In genomic region chrX:112601306-112602120, GRCm38 (mm10) we compare ENCODE assay signal across 9 mouse cellular contexts. TPM values are rescaled to one million over a fixed set of nuclear protein-coding genes. Genes with fewer than 3 reads are reported as not detected.
DNase-seq lines count a peak whose midpoint lies in the region; ATAC-seq lines count a peak whose summit lies in the region.
"Had no signal": no experiment of that assay in that cellular context is flagged by ENCODE, and none has a peak within 500 bp of the region (broad histone marks: within the 10 kb centered on the region; RNA-seq: fewer than 3 reads in every experiment).

No protein-coding gene starts in this region.

- H3K4me1 ChIP-seq in forebrain, embryonic 10.5 days: no peaks in the 10 kb centered on the region
- H3K4me1 ChIP-seq in hindbrain, embryonic 15.5 days (replicated peaks): no peaks in the 10 kb centered on the region

- H3K9me3 ChIP-seq in forebrain, embryonic 10.5 days: no peaks in the 10 kb centered on the region; the same call in 1 of the 2 replicates
- no peaks in the 10 kb centered on the region for H3K9me3 ChIP-seq in hindbrain, embryonic 15.5 days

- H3K36me3 ChIP-seq in forebrain, embryonic 10.5 days (replicated peaks): no peaks in the 10 kb centered on the region
- no peaks in the 10 kb centered on the region for H3K36me3 ChIP-seq in hindbrain, embryonic 15.5 days

- WGBS in forebrain, embryonic 10.5 days: 11% methylated on average over 54 of the region's 81 CpGs
- WGBS in hindbrain, embryonic 15.5 days: 23% methylated on average over 67 of the region's 81 CpGs

- peak; percentile 26 for DNase-seq in urinary bladder, adult 2 months (ENCODE audit: low spot score)
- DNase-seq in urinary bladder, postnatal 10 days (ENCODE audit: low spot score): no peak
- DNase-seq in forebrain, embryonic 10.5 days (ENCODE audit: extremely low spot score, low spot score): peak; percentile 21
- peak; percentile 6 to 14 for DNase-seq in left cerebral cortex, adult 8-10 months (ENCODE audit: low spot score in 2 of 2)
- peak; percentile 6 for DNase-seq in lung, postnatal 25 days (ENCODE audit: low spot score)
- DNase-seq in right cerebral cortex, postnatal 25 days: peak; percentile 52
- DNase-seq in gastrocnemius, adult 8-10 months (ENCODE audit: low spot score in 2 of 2): no peak

- H3K27ac ChIP-seq in forebrain, embryonic 10.5 days: peak overlapping the region; percentile 89
- peak overlapping the region; percentile 89 for H3K27ac ChIP-seq in hindbrain, embryonic 15.5 days (replicated peaks)

- H3K4me3 ChIP-seq in forebrain, embryonic 10.5 days: peak overlapping the region; percentile 69
- H3K4me3 ChIP-seq in hindbrain, embryonic 15.5 days: peak overlapping the region; percentile 55
- H3K4me3 ChIP-seq: myocyte had no signal

- no peaks in the 10 kb centered on the region for H3K27me3 ChIP-seq in forebrain, embryonic 10.5 days (ENCODE audit: poor library complexity, severe bottlenecking)
- H3K27me3 ChIP-seq in hindbrain, embryonic 15.5 days: no peaks in the 10 kb centered on the region

- peak; percentile 60 for ATAC-seq in hindbrain, embryonic 15.5 days (ENCODE audit: low FRiP score, low read depth)

- peak overlapping the region; percentile 49 for H3K4me2 ChIP-seq in hindbrain, embryonic 15.5 days

- H3K9ac ChIP-seq in hindbrain, embryonic 15.5 days: peak overlapping the region; percentile 69

RNA-seq across cellular contexts. Expression of gene Zfp711, which starts 1.2 kb away (rescaled TPM):
- polyA plus RNA-seq in urinary bladder, adult 2 months (2012; rRNA removed): 1.2 and 1.3 TPM in 2 replicates
- 15.5 and 16.7 TPM in 2 replicates for polyA plus RNA-seq in forebrain, embryonic 10.5 days (2016; fragmentation: Nextera tagmentation; extraction: Ambion mirVana)
- polyA plus RNA-seq in hindbrain, embryonic 15.5 days (2015; fragmentation: Nextera tagmentation; extraction: Ambion mirVana): 32.6 and 32.9 TPM in 2 replicates
- total RNA-seq in left cerebral cortex, adult 8-10 months (2022): 10 to 100 TPM in 2 of 4 experiments, 1 to 10 TPM in 2; 8.4 to 10.5 (median 9.8) TPM
- under 1 TPM in 2 of 4 experiments, not detected in 2; 0.12 to 0.16 TPM for total RNA-seq in gastrocnemius, adult 8-10 months (2022)
- polyA plus RNA-seq: myocyte had no signal

Comparison
In these comparisons a context has a peak if more than half of its experiments do, and no peak if none do; other contexts are left out.
1. DNase-seq: peak in urinary bladder, adult 2 months (single experiment), forebrain, embryonic 10.5 days (single experiment), left cerebral cortex, adult 8-10 months (2 of 2), lung, postnatal 25 days (single experiment) and right cerebral cortex, postnatal 25 days (single experiment); none in urinary bladder, postnatal 10 days (single experiment) and gastrocnemius, adult 8-10 months (0 of 2).